Mouse (Mus musculus) kidney, adult 2 months (tissue): ENCODE measurements around the gene Ptchd3. TPM values are rescaled to one million over a fixed set of nuclear protein-coding genes. Genes with fewer than 3 reads are reported as not detected.
A peak's percentile ranks its signal among the peaks of the same experiment; 100 is the strongest.

Source experiments
- DNase-seq: peaks from one replicate; pipeline ENCODE4 v3.0.0; 2021
- H3K27ac ChIP-seq: fragments of 200-500 bp; 2 replicates; pipeline ENCODE4 v1.5.1; 2012; ENCODE audit warnings: low read depth, low read length, control low read depth, inconsistent platforms; ENCODE audit not compliant: insufficient read depth
- H3K27me3 ChIP-seq: fragments of 200-500 bp; replicated peaks from 2 replicates; pipeline ENCODE4 v1.6.1; 2012; ENCODE audit warnings: mild to moderate bottlenecking, moderate library complexity, low read length, inconsistent platforms; ENCODE audit not compliant: control insufficient read depth, insufficient read depth
- H3K36me3 ChIP-seq: fragments of 200-500 bp; 2 replicates; pipeline ENCODE4 v1.6.1; 2012; ENCODE audit warnings: mild to moderate bottlenecking, moderate library complexity, low read length, inconsistent platforms; ENCODE audit not compliant: control insufficient read depth, insufficient read depth
- H3K4me1 ChIP-seq: fragments of 200-500 bp; 2 replicates; pipeline ENCODE4 v1.6.1; 2011; ENCODE audit warnings: low read length; ENCODE audit not compliant: control insufficient read depth, insufficient read depth
- H3K4me3 ChIP-seq: fragments of 200-500 bp; 2 replicates; pipeline ENCODE4 v1.5.1; 2011; ENCODE audit warnings: mild to moderate bottlenecking, low read depth, low read length, control low read depth; ENCODE audit not compliant: insufficient read depth
- CTCF ChIP-seq: fragments of 200-500 bp; conservative IDR thresholded peaks from 2 replicates; pipeline ENCODE4 v1.5.1; 2011; ENCODE audit warnings: low read depth, mild to moderate bottlenecking, control low read depth, low read length, moderate library complexity, mixed read lengths; ENCODE audit not compliant: insufficient read depth, insufficient read length
- POLR2A ChIP-seq: fragments of 200-500 bp; IDR thresholded peaks from one replicate; pipeline ENCODE4 v1.6.1; 2011; ENCODE audit warnings: low read depth, low read length, control low read depth
- WGBS: fragments of 180-500 bp; shearing (Covaris S2); methylation state at CpG from one replicate; pipeline ENCODE4 v1.1.7; 2018; 5-methylcytosine and 5-hydroxymethylcytosine counted together
- polyA plus RNA-seq: library from polyadenylated mRNA; depleted of rRNA; stranded (reverse); fragments of >200 nt; gene quantifications from 2 replicates; pipeline ENCODE4 v1.2.3, GENCODE M21; 2012; rRNA removed

Gene Ptchd3
- polyA plus RNA-seq, 1 experiment: not detected

DNA sequence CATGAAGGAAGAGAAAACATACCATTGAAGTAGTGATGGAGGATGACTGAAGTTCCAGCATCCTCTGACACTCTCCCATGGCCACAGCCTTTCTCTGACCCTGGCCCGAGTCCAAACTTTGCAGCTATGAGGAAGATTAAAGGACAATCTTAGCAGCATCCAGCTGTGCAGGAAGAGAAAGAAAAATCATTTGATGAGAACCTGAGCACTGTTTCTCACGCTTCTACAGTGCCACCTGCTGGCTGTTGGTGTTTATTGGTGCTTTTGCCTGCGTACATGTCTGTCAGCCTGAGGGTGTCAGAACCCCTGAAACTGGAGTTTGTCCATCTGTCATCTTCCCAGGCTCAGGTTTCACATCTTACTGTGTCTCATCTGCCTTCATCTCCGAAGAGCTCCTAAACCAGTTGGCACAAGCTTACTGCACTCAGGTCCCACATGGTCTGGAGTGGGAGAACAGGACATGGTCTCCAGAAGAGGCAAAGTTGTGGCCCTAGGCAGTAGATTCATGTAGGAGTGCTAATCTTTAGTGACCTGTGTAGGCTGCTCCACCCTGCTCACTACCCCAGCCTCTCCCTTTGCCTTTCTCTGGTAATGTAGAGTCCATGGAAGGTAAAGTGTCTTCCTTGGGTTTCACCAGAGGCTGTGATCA lies 21.7 kb upstream of the Ptchd3 start:
- Histone ChIP-seq H3K27me3 (no peaks in the 10 kb centered on the region), H3K36me3 (no peaks in the 10 kb centered on the region), H3K4me1 (no peaks in the 10 kb centered on the region), H3K4me3 (no peak overlapping the region), H3K27ac (no peak overlapping the region)
- WGBS: 3% methylated on average over 4 of the region's 4 CpGs
- DNase-seq: peak; percentile 86
- TF ChIP-seq POLR2A: no peak
- TF ChIP-seq CTCF: peak; percentile 92

DNA sequence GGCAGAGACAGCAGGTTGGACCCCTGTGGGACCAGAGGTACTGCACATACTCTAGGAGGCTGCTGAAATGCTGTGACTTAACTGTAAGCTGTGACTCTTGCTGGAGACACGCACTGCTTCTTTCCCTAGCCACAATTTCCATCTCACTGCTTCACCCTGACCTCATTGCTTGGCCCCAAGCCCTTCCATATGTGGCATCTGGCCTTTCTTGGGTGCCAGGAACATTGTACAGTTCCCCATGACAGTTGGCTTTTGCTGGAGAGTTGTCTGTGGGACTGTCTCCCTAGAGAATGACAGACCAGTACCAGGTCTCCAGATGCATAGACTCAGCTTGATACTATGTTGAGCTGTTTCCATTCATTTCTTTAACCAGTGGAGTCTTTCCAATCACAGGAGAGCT lies 21.2 kb upstream of the Ptchd3 start:
- DNase-seq: no peak
- Histone ChIP-seq H3K27ac (no peak overlapping the region), H3K27me3 (no peaks in the 10 kb centered on the region), H3K36me3 (no peaks in the 10 kb centered on the region), H3K4me1 (no peaks in the 10 kb centered on the region), H3K4me3 (no peak overlapping the region)
- 56% methylated on average over 1 of the region's 1 CpGs for WGBS
- TF ChIP-seq CTCF (no peak), POLR2A (no peak)

DNA sequence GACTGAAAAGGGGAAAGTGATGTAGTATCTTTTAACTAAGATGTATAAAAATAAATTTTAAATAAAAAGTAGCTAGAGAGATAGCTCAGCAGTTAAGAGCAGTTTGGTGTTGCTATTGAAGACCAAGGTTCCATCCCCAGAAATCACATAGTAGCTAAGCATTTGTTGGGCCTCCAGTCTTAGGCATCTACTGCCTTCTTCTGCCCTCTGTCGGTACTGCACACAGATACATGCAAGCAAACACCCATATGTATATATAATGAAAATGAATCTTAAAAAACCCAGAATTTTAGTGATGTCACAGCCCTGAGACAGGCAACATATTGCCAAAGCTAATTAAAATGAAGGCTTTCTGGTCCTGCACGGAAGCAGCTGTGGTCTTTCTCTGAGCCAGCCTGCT lies 15.9 kb downstream of the Ptchd3 start:
- no peak for DNase-seq
- Histone ChIP-seq H3K27ac (no peak overlapping the region), H3K4me1 (no peaks in the 10 kb centered on the region; the same call in 1 of the 2 replicates), H3K4me3 (no peak overlapping the region), H3K27me3 (no peaks in the 10 kb centered on the region), H3K36me3 (no peaks in the 10 kb centered on the region)
- no peak for TF ChIP-seq POLR2A
- no peak for TF ChIP-seq CTCF
- 56% methylated on average over 2 of the region's 2 CpGs for WGBS

DNA sequence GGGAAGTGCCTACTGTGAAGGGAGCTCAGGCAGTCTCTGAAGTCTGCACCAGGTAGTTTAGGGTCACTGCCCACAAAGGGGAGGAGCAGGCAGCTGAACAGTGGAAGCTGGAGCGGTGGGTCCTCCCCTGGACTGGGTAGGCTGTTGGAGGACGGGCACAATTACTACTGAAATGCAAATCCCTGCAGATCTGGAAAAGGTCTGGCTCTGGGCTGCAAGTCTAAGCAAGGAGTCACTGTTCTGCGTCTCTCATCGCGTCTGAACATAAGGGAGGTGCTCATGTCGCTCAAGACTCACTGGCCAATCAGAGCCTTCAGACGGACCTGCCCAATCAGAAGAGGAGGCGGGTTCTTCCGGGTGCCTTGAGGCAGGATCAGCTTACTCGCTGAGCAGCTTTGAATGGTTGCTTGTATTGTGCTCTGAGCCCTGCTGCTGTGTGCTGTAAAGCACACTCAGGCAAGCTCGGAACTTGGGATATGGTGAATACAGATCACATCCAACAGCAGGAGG lies 17.8 kb downstream of the Ptchd3 start:
- Histone ChIP-seq H3K27me3 (no peaks in the 10 kb centered on the region; the same call in 1 of the 2 replicates), H3K4me1 (no peaks in the 10 kb centered on the region; the same call in 1 of the 2 replicates), H3K36me3 (no peaks in the 10 kb centered on the region), H3K27ac (no peak overlapping the region), H3K4me3 (peak overlapping the region; percentile 55)
- peak; percentile 67 for DNase-seq
- TF ChIP-seq POLR2A (no peak), CTCF (no peak)
- 3% methylated on average over 11 of the region's 11 CpGs for WGBS

Other genes with a start within 250 kb of the Ptchd3 start
- 4.9 and 5.0 TPM in 2 replicates for gene B3gntl1, start 157.1 kb upstream of the Ptchd3 start, polyA plus RNA-seq
- gene Metrnl, start 128.7 kb upstream of the Ptchd3 start, polyA plus RNA-seq: 42.6 and 49.1 TPM in 2 replicates